Mouse (Mus musculus) left cerebral cortex, adult 18-20 months (tissue): ENCODE data around the gene Spag9. TPM values are rescaled to one million over a fixed set of nuclear protein-coding genes. Genes with fewer than 3 reads are reported as not detected.

Experiments
- DNase-seq, 2 experiments: peaks; one replicate each; pipeline ENCODE4 v3.0.0; 2021 to 2022; ENCODE audit warnings: low spot score in 2 of 2, mixed read lengths in 1 of 2
- total RNA-seq, 2 experiments: library from RNA; stranded (reverse); gene quantifications; 2 replicates each; pipeline ENCODE4 v1.2.3; 2021

The Spag9 gene
- total RNA-seq, 2 experiments from 2014 or later = 267 to 275 TPM

DNA sequence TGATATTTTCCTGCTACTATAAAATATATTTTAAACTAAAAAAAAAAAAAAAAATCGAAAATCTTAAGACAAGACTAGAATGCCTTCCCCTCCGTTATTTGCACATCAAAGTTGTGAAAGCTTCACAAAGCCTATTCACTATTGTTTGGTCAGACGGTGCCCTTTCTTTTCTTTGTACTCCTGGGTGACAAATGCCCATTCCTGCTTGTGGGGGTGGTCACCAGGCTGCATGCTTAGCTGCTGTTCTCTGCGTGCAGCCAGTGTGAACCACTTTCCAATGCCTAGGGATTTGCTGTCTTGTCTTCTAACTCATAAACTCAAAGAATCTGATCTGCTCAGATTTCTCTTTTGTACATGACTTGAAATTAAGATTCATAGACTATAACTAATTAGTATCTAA, 49.1 kb downstream of the Spag9 start:
- DNase-seq = peak in 1 of 2 experiments; percentile 31

DNA sequence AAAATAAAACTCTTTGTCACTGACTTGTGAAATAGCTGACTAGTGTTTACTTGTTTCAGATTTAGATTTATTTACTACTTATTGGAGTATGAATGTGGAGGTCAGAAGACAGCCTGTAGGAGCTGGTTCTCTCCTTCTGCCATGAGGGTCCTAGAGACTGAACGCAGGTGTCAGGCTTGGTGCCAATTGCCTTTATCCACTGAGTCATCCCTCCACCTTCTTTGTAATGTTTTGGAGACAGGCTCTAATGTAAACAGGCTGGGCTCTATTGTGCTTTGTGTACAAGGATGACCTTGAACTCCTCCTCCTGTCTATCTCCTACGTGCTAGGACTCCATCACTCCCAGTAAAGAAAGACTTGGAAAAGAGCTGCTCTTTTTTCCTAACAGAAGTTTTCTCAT, 51.4 kb downstream of the Spag9 start:
- DNase-seq = no peak

DNA sequence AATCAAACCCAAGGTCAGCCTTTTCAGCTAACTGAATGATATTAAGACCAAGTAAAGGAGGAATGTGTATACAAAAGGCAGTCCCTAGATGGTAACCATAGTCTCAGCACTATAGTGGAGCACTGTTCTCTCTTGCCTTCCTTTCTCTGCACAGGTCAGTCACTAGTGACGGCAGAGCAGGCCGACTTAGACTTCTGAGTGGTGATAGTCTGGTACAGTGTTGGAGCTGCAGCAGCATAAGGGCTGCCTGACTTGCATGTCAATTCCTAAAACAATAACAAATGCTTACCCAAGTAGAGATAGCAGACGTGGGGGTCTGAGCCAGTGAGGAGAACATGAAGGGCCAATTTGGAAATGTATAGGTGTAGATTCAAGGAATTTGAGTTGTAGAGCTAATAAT, 58.3 kb downstream of the Spag9 start:
- no peak for DNase-seq

DNA sequence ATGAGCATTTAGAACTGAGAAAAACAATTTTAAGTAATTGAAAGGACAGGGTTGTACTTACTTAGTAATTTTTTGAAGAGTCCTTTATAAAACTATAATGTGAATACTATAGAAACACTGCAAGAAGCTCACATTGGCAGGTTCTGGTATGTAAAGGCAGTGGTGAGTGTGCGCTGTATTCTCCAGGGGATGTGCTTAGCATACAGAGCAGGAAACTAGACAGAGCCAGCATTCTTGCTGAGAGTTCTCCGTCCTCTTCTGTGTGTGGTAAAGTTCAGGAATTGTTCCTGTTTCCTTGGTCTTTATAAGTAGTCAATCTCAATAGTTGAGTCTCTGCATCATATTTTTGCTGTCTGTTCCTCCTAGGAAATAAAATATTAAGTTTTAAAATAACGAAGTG, 59.0 kb downstream of the Spag9 start:
- no peak for DNase-seq

DNA sequence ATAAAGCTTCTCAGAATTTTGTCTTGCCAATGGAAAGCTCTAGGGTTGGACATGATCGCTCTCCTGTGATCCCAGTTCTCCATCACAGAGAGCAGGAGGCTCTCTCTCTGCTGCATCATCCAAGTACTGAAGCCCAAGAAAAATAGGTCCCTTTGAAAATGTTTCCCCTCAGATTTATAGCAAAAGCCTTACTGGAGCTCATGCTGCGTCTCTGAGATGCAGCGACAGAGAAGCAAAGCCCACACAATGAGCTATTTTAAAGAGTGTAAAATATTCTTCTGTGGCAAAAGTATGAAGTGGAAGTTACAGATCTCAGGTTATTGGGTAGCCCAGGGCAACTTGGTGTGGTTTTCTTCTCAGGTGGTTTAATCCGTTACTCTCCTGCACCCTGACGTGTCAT, 68.0 kb downstream of the Spag9 start:
- no peak for DNase-seq

DNA sequence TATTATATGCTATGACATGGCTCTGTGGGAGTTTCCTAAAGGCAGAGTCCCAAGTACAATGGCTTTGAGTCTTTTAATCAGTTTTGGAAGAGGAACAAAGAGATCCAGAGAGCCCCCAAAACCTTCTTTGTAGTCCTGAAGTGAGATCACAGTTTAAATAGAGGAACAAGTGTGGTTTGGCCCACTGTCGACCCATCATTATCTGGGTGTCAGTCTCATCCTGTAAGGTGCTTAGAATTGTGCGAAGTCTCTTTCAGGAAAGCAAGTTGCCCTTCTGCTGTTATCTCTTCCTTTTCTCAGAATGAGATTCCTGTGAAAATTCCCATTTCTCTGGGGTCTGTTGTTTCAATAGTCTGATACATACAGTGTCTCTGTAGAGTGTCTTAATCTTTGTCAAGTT, 74.6 kb downstream of the Spag9 start:
- DNase-seq = no peak

DNA sequence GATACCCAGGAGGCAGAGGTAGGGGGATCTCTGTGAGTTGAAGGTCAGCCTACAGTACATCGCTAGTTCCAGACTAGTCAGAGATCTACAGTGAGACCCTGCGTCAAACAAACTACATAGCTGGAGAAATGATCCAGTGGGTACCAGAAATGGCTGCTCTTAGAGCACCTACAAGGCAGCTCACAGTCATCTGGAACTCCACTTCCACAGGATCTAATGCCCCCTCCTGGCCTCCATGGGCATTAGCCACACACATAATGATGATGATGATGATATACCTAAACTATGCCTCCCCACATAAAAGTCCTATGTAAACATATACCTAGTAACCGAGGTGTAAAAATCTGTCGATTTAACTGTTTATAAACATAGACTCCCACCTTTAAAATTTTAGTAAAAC, 77.4 kb downstream of the Spag9 start:
- DNase-seq = no peak

DNA sequence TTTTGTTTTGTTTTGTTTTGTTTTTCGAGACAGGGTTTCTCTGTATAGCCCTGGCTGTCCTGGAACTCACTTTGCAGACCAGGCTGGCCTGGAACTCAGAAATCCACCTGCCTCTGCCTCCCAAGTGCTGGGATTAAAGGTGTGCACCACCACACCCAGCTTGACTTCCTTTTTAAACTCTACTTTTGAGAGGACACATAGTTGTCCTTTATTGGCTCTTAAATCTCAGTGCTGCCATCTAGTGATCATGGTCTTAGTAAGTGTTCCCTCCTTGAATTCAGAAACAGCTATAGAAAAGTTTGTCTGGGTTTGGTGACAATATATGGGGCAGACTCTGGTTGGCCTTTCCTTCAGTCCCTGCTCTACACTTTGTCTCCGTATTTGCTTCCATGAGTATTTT, 91.1 kb downstream of the Spag9 start:
- DNase-seq = peak in 1 of 2 experiments; percentile 17

DNA sequence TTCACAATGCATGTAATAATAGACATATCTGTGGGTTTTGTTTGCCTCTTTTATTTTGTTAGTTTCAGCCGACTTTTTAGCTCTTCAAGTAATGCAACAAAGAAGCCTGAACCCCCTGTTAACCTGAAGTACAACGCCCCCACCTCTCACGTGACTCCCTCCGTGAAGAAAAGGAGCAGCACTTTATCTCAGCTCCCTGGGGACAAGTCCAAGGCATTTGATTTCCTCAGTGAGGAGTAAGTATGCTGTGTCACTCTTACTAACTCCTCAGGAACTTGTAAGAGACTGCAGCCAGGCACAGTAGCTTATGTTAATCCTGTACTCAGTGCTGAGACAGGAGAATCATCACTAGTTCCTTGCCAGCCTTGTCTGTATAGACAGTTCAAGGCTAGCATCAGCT, 94.6 kb downstream of the Spag9 start:
- DNase-seq = no peak

DNA sequence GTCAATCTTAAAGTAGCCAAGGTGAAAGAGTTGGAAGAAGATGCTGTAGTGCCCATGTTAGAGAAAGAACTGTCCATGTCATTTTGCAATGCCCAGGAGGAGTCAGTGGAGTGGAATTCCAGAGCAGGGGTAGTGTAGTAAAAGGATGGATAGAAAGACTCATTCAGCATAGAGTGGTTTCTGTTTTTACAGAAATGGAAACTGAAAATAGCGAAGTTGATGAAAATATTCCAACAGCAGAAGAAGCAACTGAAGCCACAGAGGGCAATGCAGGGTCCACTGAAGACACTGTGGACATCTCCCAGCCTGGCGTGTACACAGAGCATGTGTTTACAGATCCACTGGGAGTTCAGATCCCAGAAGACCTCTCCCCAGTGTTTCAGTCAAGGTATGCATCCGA, 101.6 kb downstream of the Spag9 start:
- DNase-seq = no peak

DNA sequence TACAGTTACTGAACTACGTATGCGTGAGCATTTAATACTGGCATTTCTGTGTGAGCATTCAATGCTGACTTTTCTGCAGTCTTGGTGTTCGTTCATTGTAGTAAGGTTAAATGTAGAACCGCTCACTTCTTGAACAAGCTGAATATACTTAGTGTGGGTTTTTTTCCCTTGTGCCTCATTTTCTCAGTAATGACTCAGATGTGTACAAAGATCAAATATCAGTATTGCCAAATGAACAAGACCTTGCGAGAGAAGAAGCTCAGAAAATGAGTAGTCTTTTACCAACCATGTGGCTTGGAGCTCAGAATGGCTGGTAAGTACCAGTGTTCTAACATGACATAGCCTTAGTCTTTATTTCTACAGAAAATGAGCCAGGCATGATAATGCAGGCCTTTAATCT, 102.9 kb downstream of the Spag9 start:
- no peak for DNase-seq

DNA sequence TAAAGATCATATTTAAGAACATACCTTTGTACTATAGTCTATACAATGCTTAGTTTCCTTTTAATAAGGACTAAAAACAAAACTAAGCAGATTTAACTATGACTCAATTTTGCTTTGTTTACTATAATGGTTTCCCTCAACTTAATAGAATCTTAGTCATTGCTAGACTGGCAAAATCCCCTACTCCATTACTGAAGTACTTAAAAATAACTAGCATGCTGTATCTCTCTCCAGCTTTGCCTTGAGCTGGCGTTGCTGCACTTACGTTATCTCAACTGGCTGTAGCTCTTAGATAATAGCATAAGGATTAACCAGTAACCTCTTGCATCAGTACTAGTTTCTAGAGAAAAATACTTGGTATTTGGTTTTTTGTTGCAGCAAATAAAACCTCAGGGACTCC, 117.9 kb downstream of the Spag9 start:
- no peak for DNase-seq

DNA sequence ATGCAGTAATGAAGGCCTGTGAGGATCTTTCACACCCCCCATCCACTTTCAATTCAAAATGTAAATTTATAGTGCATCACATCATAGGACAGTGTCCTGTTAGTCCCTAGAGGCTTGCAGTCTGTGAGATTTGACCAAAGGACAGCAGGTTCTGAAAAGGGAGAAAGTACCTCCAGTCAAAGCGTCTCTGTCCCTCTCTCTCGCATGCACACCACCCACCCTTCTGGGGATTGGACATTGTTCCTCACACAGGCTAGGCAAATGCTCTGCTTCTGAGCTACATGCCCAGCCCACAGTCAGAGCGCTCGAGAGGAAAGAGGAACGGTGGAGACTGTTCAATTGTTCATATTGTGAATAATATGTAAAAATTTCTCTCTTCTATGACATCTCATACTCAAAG, 119.5 kb downstream of the Spag9 start:
- DNase-seq = no peak

DNA sequence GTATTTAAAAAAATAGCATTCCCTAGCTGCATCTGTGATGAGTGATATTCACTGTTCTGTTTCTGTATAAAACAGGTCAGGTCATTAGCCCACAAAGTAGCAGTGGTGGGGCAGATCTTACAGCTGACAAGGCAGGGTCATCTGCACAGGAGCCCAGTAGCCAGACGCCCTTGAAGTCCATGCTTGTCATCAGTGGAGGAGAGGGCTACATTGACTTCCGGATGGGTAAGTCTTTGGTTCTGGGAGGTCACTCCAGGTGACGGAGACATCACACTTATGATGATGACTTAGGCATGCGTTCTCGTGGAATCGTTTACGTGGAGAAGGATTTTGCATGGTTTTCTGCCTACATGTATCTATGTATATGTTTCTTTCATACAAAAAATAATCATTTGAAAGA, 120.8 kb downstream of the Spag9 start:
- DNase-seq = no peak

DNA sequence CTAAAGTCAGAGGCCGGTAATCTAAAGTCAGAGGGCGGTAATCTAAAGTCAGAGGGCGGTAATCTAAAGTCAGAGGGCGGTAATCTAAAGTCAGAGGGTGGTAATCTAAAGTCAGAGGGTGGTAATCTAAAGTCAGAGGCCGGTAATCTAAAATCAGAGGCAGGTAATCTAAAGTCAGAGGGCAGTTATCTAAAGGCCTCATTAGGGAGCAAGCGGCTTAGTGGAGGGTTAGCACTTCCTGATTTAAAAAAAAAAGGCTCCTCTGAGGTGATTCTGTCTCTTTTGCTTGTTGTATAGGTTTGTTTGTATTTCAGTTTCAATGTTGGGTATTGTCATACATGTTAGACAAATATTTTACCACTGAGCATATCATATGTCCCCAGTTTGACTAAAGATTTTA, 121.9 kb downstream of the Spag9 start:
- no peak for DNase-seq

DNA sequence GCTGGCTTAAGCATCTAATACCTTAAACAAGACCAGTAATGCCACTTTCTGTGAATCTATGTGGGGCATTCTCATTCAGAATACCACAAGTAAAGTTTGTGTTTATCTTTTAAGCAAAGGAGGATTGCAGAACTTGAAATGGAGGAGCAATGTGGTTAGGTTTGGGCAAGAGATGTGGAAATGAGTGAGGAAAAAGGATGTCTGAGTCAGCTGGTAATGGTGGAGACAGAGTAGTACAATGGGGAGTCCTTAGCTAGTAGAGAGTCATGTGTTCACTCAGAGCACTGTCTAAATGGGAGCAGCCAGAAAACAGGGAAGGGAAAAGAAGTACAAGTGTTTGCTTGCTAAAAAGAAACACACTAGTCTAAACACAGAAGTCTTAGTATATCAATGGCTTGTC, 122.7 kb downstream of the Spag9 start:
- no peak for DNase-seq

DNA sequence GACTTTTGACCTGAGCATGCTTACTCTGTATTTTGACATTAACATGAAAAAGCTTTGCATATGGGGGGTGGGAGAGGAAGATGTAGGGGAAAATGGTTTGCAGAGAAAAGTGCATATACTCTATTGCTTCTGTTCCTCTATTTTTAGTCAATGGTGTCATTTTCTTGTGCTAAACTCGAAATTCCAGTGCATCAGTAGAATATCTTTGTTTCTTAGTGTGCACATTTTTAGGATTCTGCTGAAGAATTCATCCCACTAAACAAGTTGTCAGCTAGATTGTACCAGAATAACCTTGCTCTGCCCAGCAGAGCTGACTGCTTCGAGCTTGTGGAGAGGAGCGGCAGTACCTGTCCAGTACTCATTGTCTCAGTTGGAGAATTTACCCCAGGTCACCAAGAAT, 124.8 kb downstream of the Spag9 start:
- no peak for DNase-seq

DNA sequence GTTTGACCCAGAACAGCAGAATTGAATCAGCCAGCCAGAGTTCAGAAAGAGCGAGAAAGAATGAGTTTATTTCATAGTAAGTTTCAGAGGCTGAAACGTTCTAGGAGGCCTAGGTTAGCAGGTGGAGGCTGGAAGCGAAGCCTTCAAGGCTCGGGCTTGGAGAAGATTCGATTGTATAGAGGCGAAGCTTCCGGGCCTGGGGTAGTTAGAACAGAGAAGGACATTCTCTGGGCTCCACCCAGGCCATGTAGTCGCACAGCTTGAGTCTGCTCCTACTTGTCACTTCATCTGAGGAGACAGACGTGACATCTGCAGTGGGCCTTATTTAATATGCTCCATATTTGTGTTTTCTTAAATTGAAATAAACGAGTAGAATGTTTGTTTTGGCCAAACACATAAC, 125.6 kb downstream of the Spag9 start:
- DNase-seq = no peak

DNA sequence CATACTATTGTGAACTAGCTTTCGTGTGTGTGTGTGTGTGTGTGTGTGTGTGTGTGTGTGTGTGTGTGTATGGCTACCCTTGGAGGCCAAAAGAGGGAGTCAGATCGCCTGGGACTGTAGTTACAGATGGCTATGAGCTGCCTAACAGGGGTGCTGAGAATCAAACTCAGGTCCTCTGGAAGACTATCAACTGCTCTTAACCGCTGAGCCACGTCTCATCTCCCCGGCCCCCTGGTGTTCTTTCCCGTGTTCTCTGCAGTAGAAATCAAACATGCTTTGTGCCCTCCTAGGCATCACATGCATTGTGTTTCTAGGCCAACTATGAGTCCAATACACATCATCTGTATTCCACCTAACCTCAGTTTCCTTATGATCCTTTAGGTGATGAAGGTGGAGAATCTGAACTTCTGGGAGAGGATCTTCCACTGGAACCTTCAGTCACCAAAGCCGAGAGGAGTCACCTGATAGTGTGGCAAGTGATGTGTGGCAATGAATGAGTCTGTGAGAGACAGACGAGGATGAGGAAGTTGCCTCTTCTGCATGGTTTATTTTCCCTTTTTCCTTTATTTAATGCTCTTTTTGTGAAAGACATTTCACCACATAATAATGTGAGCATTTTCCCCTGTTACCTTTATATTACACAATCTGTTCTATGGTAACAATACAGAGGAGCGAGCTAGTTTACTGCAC, 126.6 kb downstream of the Spag9 start:
- no peak for DNase-seq

DNA sequence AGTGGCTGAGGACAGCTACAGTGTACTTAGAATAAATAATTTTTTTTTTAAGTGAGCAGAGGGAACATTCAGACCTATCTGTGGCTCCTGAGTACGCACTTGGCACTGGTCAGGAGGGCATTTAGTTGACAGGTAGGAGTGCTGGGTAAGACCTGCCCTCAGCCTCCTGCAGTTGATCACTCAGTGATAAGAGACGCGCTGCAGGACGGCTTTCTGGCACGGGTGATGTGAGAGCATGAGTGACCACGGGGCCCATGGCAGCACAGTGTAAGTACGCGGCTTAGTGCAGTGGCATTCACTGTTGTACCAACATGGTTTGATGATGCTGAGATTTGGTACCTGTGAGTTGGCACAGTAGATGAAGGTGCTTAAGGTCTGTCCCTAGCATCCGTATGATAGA, 130.8 kb downstream of the Spag9 start:
- DNase-seq = no peak

DNA sequence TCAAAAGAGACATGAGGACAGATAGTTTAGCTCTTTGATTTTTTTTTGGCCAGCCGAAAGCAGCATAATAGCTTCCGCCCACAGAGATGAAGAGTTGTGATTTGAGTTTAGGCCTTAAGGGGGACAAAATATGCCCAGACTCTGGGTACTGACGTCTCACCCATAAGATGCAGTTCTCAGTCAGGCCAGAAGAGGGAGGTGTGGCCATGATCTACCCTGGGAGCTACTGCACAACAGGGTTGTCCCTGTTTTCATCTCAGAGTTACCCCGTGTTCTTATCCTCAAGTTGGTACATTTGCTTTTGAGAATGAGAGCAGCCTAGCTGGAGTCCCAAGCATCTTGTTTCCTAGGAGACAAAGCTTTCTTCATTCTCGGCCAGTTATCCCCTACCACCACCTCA, 132.1 kb downstream of the Spag9 start:
- peak; percentile 88 for DNase-seq

DNA sequence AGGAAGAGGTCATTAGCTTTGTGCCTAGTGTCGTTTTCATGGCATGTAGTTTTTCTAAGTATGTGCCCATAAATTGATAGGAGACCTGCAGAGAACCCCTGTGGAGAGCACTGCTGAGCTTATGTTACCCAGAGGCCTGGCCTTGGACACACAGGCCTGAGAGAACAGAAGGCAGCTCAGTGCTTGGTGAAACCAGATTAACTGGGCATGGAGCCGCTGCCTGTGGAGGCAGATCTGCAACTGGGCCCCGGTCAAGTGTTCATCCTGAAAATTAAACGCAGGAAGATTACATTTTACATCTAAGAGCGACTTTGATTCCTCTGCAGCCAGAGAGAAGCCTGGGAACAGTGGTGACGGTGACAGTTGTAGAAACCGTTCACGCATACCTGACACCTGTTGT, 132.6 kb downstream of the Spag9 start:
- no peak for DNase-seq

DNA sequence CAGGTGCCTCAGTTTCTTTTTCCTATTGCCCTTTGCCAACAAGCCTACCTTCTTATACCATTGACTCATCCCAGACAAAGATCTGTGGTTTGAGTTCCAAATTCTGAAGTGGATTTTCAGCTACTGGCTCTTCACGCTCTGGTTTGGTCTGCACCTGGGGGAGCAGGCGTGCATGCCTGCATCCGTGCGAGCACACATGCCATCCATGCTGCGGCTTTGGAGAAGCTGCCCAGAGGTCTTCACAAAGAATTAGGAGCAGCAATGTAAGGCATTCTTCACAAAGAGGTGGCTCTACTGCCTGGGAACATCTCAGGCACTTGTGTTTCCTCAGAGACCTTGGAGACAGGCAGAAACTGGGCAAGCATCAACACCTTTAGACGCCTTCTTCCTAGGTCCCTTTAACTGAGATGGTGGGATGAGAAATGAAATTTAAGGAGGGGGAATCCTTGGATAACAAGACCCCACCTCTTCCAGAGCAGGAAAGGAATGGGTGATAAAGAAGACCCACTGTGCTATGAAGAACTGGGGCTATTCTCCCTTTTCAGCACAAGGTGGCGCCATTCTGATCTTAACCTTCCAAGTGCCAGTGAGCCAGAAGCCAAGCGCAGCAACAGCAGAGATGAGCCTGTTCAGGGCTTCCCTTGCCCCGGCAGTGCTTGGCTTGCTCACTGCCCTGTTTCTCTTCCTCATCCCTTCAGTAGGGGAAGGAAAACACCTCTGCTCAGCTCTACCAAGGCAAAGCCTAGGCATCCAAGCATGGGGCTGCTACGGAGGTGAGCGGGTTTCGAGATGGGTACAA, 133.6 kb downstream of the Spag9 start:
- DNase-seq = peak; percentile 52 to 62
